Mouse (Mus musculus) regulatory T cell (primary cell): ENCODE data around the gene Fbp2.
"Not testable (repeated sequence)": the region's sequence is repeated elsewhere in the genome, so short reads cannot be mapped to it uniquely, and the experiment has no call there.

Experiments
- in situ Hi-C: fragments of 300-600 bp; cut with MboI, MseI; formaldehyde crosslinking; loops from one replicate; pipeline ENCODE4 v1.15.1; 2025; ENCODE audit warnings: high pct_unique_total_duplicates

Gene Fbp2

DNA sequence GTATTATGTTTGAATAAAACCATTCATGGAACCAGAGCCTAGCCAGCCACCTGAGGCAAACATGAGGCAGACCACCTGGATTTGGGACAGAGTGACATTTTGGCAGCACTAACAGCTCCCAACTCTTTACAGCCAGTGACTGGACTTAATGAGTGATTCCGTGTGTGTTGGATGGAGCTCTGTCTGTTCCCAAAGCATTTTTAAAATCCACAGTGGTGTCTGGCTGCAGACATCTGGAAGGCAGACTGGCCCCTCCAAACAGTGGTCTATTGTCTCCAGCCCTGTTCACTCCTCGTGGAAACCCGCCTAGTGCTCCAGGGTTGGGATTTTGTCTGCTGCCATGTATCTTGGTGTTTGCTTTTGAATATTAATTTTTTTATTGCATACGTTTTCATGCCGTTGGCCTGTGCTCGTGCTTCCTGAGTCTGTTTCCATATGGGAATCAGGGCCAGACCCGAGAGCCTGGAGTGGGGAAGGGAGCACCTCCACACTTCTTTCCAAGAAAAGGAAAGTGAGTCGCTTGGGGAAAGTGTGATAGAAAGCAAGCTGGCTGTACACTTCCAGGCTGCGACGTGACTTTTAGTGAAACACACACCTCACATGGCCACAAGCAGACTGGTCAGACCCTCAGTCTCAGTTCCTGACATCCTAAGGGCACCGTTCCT, 7.6 kb upstream of the Fbp2 start:
- in situ Hi-C loops = loop anchor here (10.0 kb wide), 1 partner anchor 381 kb away; no protein-coding TSS in a partner anchor

DNA sequence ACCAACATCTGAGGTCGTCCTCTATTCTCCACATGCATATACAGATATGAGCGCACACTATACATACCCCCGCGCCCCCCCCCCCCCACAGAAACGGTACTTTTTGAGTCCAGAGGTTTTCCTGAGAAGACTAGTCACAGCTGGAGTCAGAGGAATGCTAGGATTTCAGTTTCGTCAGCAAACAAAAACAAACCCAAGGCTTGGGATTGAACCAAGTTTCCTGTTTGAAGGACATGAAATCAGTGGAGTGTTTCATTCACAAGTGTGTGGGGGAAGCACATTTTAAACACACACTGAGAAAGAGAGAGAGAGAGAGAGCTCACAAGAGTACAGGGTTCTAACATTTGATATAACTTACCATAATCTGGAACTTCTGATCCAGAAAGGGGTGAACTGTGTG, 5.5 kb upstream of the Fbp2 start:
- in situ Hi-C loops = loop anchor here (10.0 kb wide), 1 partner anchor 379 kb away; no protein-coding TSS in a partner anchor

DNA sequence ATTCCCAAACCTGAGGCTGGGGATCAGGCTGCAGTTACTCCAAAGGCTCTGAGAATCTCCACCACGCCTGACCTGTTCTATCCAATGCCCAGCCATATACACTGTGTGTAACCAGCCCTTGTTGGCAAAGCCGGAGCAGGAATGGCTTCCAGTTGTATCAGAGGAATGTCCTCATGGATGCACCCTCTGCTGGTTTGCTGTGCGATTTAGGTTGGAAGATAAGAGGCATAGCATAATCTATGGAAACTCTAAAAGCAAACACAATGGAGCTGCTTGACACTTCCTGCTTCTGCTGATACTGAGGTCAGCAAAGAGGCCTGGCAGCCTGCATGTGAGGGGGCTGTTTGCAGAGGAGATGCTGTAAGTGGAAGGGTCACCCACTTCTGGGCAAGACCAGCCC, 4.7 kb upstream of the Fbp2 start:
- in situ Hi-C loops = loop anchor here (10.0 kb wide), 1 partner anchor 378 kb away; no protein-coding TSS in a partner anchor

DNA sequence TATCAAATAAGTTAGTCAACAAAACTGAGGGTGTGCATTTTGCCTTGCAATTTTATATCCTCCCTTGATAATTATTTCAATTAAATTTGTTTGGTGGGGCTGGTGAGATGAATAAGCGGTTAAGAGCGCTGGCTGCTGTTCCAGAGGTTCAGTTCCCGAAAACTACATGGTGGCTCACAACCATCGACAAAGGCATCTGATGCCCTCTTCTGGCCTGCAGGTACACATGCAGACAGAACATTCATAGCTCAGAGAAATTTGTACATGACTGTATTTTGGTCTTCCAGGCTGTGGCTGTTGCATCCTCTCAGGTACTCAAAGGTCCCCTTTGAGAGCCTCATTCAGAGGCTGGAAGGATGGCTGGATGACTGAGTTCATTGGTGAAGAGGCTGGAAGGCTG, 1.8 kb upstream of the Fbp2 start:
- in situ Hi-C loops = loop anchor here (10.0 kb wide), 1 partner anchor 375 kb away; no protein-coding TSS in a partner anchor

DNA sequence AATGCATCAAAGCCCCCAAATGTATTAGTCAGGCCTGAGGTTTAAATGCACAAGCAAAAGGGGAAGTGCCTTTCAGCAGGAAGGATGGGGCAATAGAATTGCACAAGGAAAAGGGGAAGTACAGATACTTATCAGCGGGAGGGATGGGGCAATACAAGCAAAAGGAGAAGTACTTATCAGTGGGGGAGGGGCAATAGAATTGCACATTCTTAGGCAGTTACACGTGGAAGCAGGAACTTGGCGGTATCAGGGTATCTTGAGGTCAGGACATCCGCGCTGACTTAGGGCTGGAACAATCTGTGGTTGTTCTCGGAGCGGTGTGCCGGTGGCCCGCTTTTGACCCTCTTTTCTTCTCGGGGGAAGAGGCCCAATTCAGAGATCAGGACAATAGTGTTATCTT, 1.0 kb upstream of the Fbp2 start:
- in situ Hi-C loops = loop anchor here (5.0 kb wide), 1 partner anchor 92 kb away; no protein-coding TSS in a partner anchor

DNA sequence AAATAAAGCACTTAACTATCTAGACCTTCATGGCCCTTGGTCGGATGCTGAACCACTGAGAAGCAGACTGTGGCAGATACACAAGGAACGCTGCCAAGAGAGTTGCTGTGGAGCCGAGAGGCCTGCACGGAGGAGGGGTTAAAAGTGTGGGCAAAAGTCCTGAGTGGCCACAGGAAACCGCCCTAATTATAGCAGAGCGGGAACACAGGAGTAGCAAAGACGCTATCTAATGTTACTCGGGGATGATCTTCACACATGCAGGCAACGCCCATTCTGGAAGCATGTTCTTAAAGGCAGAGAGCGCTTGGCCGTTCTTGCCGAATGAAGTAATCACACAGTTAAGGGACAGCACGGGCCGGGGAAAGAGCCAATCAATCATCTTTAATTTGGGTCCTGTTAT, 1.4 kb downstream of the Fbp2 start:
- in situ Hi-C loops = loop anchor here (5.0 kb wide), 1 partner anchor 90 kb away; no protein-coding TSS in a partner anchor

DNA sequence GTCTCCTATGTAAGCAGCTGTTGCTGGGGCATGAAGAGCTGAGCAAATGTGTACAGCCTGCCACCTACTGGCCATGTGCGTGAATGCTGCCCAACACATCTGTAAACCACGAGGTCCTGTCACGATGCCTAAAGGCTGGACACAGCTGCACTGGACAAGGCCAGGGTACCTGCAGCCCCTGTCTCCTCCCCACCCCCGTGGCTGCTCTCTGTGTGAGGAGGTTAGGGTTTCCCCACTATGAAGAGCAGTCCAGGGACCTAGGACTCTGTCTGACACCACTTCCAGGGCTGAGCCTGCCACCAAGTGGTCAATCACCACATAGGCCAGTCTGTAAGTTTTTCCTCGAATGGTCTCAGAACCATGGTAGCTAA, 1.9 kb downstream of the Fbp2 start:
- in situ Hi-C loops = loop anchor here (5.0 kb wide), 1 partner anchor 89 kb away; no protein-coding TSS in a partner anchor

DNA sequence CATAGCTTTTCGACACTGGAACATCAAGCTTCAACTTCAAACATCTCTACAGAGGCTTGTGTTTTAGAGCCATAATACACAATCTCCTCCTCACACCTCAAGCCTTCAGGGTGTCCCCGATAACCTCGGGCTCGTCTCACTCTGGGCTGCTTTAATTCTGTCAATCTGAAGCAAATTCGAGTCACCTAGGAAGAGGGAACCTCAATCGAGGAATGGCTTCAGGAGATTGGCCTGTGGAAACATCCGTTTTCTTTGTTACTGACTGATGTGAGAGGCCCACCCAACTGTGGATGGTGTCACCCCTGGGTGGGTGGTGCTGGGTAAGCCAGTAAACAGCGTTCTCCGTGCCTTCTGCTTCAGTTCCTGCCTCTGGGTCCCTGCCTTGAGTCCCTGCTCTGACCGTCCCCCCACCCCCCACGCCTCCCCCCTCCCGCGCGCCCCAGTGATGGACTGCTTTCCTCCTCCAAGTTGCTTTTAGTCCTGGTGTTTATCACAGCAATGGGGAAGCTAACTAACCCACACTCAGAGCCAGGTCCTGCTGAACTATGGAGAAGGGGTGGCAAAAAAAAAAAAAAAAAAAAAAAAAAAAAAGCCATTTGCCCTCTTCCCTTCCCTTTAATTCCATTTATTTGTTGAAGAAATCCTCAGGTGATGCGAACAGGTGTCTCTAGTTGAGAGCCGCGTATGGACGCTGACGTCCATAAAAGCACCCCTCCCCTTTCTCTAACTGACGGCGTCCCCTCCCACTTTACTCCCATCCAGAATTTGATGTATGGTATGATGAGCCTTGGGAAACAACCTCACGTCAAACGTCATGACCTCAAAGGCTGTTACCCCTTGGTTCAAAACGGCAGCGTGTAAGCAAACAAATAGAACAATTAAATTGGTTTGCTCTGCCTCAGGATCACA, 2.6 kb downstream of the Fbp2 start:
- in situ Hi-C loops = loop anchor here (5.0 kb wide), 1 partner anchor 88 kb away; no protein-coding TSS in a partner anchor

DNA sequence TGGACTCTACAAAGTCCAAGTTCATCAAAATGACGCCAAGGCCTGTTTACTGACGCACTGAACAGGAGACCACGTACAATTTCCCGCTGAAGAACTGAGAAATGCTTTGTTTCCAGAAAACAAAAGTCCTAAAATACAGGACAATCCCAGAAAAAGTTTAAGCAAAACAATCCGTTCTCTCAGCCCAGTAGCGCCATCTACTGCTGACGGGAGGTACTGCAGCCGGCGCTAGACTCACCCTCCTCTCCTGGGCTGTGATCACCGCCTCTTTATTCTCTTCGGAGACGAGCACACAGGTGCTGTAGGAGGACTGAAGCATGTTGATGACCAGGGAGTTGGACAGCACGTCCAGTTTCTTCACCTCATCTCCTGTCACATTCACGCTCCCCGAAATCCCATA, 3.6 kb downstream of the Fbp2 start:
- in situ Hi-C loops = loop anchor here (5.0 kb wide), 2 partner anchors 87 to 242 kb away; no protein-coding TSS in a partner anchor

DNA sequence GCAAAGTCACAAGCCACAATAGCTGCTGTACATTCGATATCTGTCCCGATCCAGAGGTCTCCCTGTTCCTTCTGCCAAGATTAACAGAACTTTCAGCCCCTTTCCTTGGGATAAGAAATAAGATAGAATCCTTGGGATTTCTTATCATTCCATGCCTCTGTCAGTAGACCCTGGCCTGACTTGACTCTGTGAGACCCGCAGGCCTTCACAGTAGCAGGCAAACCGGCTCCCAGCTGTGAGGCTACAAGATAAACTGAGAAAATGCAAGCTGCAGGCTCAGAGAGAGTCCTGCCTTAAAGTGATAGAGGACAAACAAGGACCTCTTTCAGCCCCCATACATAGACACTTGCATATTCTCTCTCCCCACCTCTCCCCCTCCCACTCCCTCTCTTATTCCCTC, 24.9 kb downstream of the Fbp2 start:
- in situ Hi-C loops = no loop called here

DNA sequence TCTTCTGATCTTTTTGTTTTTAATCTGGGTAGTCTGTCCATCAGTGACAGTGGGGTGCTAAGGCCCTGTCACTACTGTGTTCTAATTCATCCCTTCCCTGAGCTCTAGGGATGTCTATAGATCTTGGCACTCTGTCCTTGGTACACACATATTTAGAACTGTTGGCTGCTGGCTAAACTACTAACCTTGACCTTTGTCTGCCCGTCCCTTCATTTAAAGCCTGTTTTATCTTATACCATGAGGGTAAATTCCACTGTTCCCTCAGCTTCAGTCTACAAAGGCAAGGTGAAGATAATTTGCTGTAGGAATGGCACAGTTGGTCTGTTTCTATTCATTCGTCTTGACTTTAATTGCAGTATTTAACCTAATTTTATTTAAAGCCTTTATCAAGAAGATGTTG, 26.0 kb downstream of the Fbp2 start:
- in situ Hi-C loops = no loop called here

DNA sequence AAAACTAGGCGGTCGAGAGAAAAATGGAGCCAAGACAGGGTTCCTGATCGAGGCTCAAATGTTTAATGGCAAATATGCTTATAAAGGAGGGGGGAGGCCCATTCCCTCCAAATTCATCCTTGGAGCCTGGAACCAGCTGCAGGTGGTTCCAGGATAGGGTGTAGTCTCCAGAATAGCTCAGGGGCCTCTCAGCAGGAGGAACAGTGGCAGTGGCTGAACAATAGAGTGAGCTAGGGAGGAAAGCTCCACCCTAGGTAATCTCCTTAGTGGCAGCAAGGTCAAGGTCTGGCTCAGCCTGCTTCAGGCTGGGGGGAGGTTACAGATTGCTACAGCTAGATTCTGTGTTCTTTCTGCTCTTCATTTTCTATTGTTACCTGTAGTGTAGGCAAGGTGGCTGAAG, 42.5 kb downstream of the Fbp2 start:
- in situ Hi-C loops = not testable (repeated sequence)

DNA sequence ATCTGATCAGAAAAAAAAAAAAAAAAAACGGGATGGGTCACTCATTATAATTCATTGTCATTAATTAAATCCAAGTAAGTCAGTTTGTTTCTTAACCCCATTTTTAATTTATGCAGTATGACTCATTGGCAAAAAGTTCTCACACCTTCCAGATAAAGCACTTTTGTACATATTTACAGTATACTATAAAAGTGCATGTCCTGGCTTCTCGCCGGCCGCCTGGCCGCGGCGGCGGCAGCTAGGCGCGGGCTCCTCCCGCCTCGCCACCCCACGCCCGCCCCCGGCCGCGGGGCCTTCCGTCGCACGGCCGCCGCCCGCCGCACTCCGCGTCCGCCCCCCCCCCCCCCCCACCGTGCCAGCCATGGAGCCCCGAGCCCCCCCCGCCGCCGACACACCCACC, 45.5 kb downstream of the Fbp2 start:
- in situ Hi-C loops = no loop called here

DNA sequence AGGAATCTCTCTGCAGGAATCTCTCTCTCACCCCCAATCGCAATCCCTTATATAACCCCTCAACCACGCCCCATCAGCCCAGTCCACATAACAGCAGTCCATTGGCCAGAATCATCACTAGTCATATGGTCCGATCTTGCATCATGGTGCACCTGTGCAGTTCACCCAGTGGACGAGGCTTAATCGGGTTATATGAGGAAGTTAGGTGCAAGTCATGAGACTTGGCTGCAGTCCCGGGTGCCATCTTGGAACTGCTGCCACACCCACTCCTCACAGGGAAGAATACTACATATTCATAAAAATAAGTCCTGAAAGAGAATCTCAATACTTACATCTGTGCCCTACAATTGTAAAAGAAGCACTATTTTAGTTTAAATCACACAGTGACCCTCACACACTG, 50.2 kb downstream of the Fbp2 start:
- in situ Hi-C loops = not testable (repeated sequence)
